Comparison of ENCODE assay signal across 15 mouse cellular contexts in genomic region chr5:101090415-101091026, GRCm38 (mm10).
DNase-seq lines count a peak whose midpoint lies in the region; ATAC-seq lines count a peak whose summit lies in the region.
"Had no signal": no experiment of that assay in that cellular context is flagged by ENCODE, and none has a peak within 500 bp of the region (broad histone marks: within the 10 kb centered on the region; RNA-seq: fewer than 3 reads in every experiment).

No protein-coding gene starts in this region.

- H3K9me3 ChIP-seq in midbrain, embryonic 12.5 days = no peaks in the 10 kb centered on the region
- H3K9me3 ChIP-seq in midbrain, embryonic 11.5 days (ENCODE audit: control insufficient read depth, low read length) = no peaks in the 10 kb centered on the region
- no peaks in the 10 kb centered on the region for H3K9me3 ChIP-seq in hindbrain, embryonic 16.5 days (ENCODE audit: control insufficient read depth, low read length)
- H3K9me3 ChIP-seq in neural tube, embryonic 14.5 days (ENCODE audit: control insufficient read depth, low read length) = no peaks in the 10 kb centered on the region
- H3K9me3 ChIP-seq: liver, embryonic 15.5 days had no signal

- H3K36me3 ChIP-seq in midbrain, embryonic 12.5 days = no peaks in the 10 kb centered on the region
- no peaks in the 10 kb centered on the region for H3K36me3 ChIP-seq in midbrain, embryonic 11.5 days (ENCODE audit: control insufficient read depth, insufficient read depth, low read length)
- H3K36me3 ChIP-seq in hindbrain, embryonic 16.5 days (ENCODE audit: control insufficient read depth, insufficient read depth, low read length) = no peaks in the 10 kb centered on the region
- no peaks in the 10 kb centered on the region for H3K36me3 ChIP-seq in neural tube, embryonic 14.5 days (ENCODE audit: control insufficient read depth, insufficient read depth, low read length)
- H3K36me3 ChIP-seq: liver, embryonic 15.5 days had no signal

- 83% methylated on average over 7 of the region's 7 CpGs for WGBS in midbrain, embryonic 12.5 days
- WGBS in midbrain, embryonic 11.5 days = 83% methylated on average over 7 of the region's 7 CpGs
- WGBS in hindbrain, embryonic 16.5 days = 50% methylated on average over 7 of the region's 7 CpGs
- 35% methylated on average over 7 of the region's 7 CpGs for WGBS in neural tube, embryonic 14.5 days

- DNase-seq in heart, adult 11 months = peak; percentile 63
- no peak for DNase-seq in heart, postnatal 14 days
- no peak for DNase-seq in midbrain, embryonic 11.5 days (ENCODE audit: low spot score, missing footprints)
- no peak for DNase-seq in kidney, postnatal 14 days
- no peak for DNase-seq in kidney, adult 9 months
- DNase-seq: adrenal gland, adult 2 months; gastrocnemius, postnatal 10 days; kidney, postnatal 25 days; thymus, postnatal 14 days had no signal

- intact Hi-C loops in heart, postnatal 14 days (cut with DNase I) = no loop called here

- H3K9ac ChIP-seq in midbrain, embryonic 12.5 days (replicated peaks) = no peak overlapping the region
- no peak overlapping the region for H3K9ac ChIP-seq in midbrain, embryonic 11.5 days (ENCODE audit: low read length)
- no peak overlapping the region; the same call in 1 of the 2 replicates for H3K9ac ChIP-seq in hindbrain, embryonic 16.5 days (ENCODE audit: low read depth, low read length)
- 0 out of 2 replicates have a peak overlapping the region, but pooled peaks have one; percentile 5 for H3K9ac ChIP-seq in neural tube, embryonic 14.5 days (replicated peaks; ENCODE audit: low read depth, low read length)
- H3K9ac ChIP-seq: liver, embryonic 15.5 days had no signal

- peak overlapping the region; percentile 20 for H3K27ac ChIP-seq in midbrain, embryonic 12.5 days (replicated peaks)
- no peak overlapping the region for H3K27ac ChIP-seq in midbrain, embryonic 11.5 days (ENCODE audit: low read depth, low read length)
- H3K27ac ChIP-seq in hindbrain, embryonic 16.5 days (ENCODE audit: low read depth, low read length) = peak overlapping the region; percentile 49
- H3K27ac ChIP-seq in neural tube, embryonic 14.5 days (ENCODE audit: low read depth, low read length) = peak overlapping the region; percentile 74
- H3K27ac ChIP-seq: liver, embryonic 15.5 days had no signal

- peak overlapping the region; percentile 17; the same call in 1 of the 2 replicates for H3K4me2 ChIP-seq in midbrain, embryonic 12.5 days (replicated peaks)
- no peak overlapping the region for H3K4me2 ChIP-seq in midbrain, embryonic 11.5 days
- H3K4me2 ChIP-seq in hindbrain, embryonic 16.5 days (ENCODE audit: low read length) = peak overlapping the region; percentile 41
- H3K4me2 ChIP-seq in neural tube, embryonic 14.5 days (ENCODE audit: low read depth, low read length) = peak overlapping the region; percentile 9; the same call in 1 of the 2 replicates
- H3K4me2 ChIP-seq: liver, embryonic 15.5 days had no signal

- no peak for ATAC-seq in midbrain, embryonic 12.5 days (ENCODE audit: low FRiP score, low read depth)
- ATAC-seq in midbrain, embryonic 11.5 days (ENCODE audit: low FRiP score) = no peak
- ATAC-seq in hindbrain, embryonic 16.5 days = peak; percentile 35; the same call in 1 of the 2 replicates
- peak; percentile 68 for ATAC-seq in neural tube, embryonic 14.5 days (ENCODE audit: low read depth)
- ATAC-seq: intestine, embryonic 16.5 days; lung, postnatal 0 days had no signal

- no peaks in the 10 kb centered on the region for H3K27me3 ChIP-seq in midbrain, embryonic 12.5 days
- no peaks in the 10 kb centered on the region for H3K27me3 ChIP-seq in midbrain, embryonic 11.5 days (ENCODE audit: control insufficient read depth, insufficient read depth, low read length)
- no peaks in the 10 kb centered on the region for H3K27me3 ChIP-seq in hindbrain, embryonic 16.5 days (replicated peaks; ENCODE audit: control insufficient read depth, insufficient read depth, low read length)
- no peaks in the 10 kb centered on the region for H3K27me3 ChIP-seq in neural tube, embryonic 14.5 days (ENCODE audit: control insufficient read depth, insufficient read depth, low read length)
- H3K27me3 ChIP-seq: liver, embryonic 15.5 days had no signal

- H3K4me3 ChIP-seq in midbrain, embryonic 12.5 days = no peak overlapping the region
- H3K4me3 ChIP-seq in midbrain, embryonic 11.5 days (ENCODE audit: low read depth, low read length) = no peak overlapping the region
- peak overlapping the region; percentile 7; the same call in 1 of the 2 replicates for H3K4me3 ChIP-seq in hindbrain, embryonic 16.5 days (ENCODE audit: low read length)
- no peak overlapping the region for H3K4me3 ChIP-seq in neural tube, embryonic 14.5 days (ENCODE audit: low read depth, low read length)
- H3K4me3 ChIP-seq: liver, embryonic 15.5 days had no signal

- peaks cover 15% of the 10 kb centered on the region; the same call in 1 of the 2 replicates for H3K4me1 ChIP-seq in midbrain, embryonic 12.5 days
- no peaks in the 10 kb centered on the region for H3K4me1 ChIP-seq in midbrain, embryonic 11.5 days (ENCODE audit: control insufficient read depth, insufficient read depth, low read length)
- H3K4me1 ChIP-seq in hindbrain, embryonic 16.5 days (ENCODE audit: control insufficient read depth, insufficient read depth, low read depth, low read length) = peaks cover 11% of the 10 kb centered on the region
- peaks cover 11% of the 10 kb centered on the region; the same call in 1 of the 2 replicates for H3K4me1 ChIP-seq in neural tube, embryonic 14.5 days (ENCODE audit: control insufficient read depth, insufficient read depth, low read length)
- H3K4me1 ChIP-seq: liver, embryonic 15.5 days had no signal

Comparison
In these comparisons a context has a peak if more than half of its experiments do, and no peak if none do; other contexts are left out.
1. ATAC-seq: peak in hindbrain, embryonic 16.5 days (single experiment) and neural tube, embryonic 14.5 days (single experiment); none in midbrain, embryonic 12.5 days (single experiment) and midbrain, embryonic 11.5 days (single experiment).